Mouse (Mus musculus) kidney, embryonic 15.5 days (tissue): ENCODE results near the gene Xylt1. TPM values are rescaled to one million over a fixed set of nuclear protein-coding genes. Genes with fewer than 3 reads are reported as not detected.

Experiments
- ATAC-seq: fragments of 200-750 bp; cut with Nextera tagmentation; replicated peaks from 2 replicates; pipeline ENCODE4 v1.8.0; 2017; ENCODE audit warnings: moderate TSS enrichment; ENCODE audit not compliant: low FRiP score
- H3K27ac ChIP-seq: fragments of 300-500 bp; sonication (generic); 2 replicates; pipeline ENCODE4 v1.5.1; 2015; ENCODE audit warnings: mild to moderate bottlenecking, inconsistent platforms
- H3K27me3 ChIP-seq: fragments of 300-500 bp; sonication (generic); 2 replicates; pipeline ENCODE4 v1.6.1; 2015; ENCODE audit warnings: inconsistent platforms
- H3K36me3 ChIP-seq: fragments of 300-500 bp; sonication (generic); 2 replicates; pipeline ENCODE4 v1.6.1; 2015; ENCODE audit warnings: inconsistent platforms
- H3K4me1 ChIP-seq: fragments of 300-500 bp; sonication (generic); 2 replicates; pipeline ENCODE4 v1.6.1; 2015; ENCODE audit warnings: inconsistent platforms
- H3K4me2 ChIP-seq: fragments of 300-500 bp; sonication (generic); 2 replicates; pipeline ENCODE4 v1.6.1; 2015; ENCODE audit warnings: moderate library complexity, mild to moderate bottlenecking, inconsistent platforms
- H3K4me3 ChIP-seq: fragments of 300-500 bp; sonication (generic); replicated peaks from 2 replicates; pipeline ENCODE4 v1.5.1; 2015; ENCODE audit warnings: mild to moderate bottlenecking, inconsistent platforms
- H3K9ac ChIP-seq: fragments of 300-500 bp; sonication (generic); 2 replicates; pipeline ENCODE4 v1.6.1; 2015; ENCODE audit warnings: mild to moderate bottlenecking, inconsistent platforms
- H3K9me3 ChIP-seq: fragments of 300-500 bp; sonication (generic); replicated peaks from 2 replicates; pipeline ENCODE4 v1.6.1; 2016; ENCODE audit warnings: inconsistent platforms
- WGBS: fragments of 180-500 bp; shearing (Covaris S2); methylation state at CpG from one replicate; pipeline ENCODE4 v1.1.7; 2015; ENCODE audit warnings: mixed read lengths; 5-methylcytosine and 5-hydroxymethylcytosine counted together
- polyA plus RNA-seq: library from polyadenylated mRNA; unstranded; fragments of >200 nt; fragmentation: Nextera tagmentation; extraction: Ambion mirVana; gene quantifications from 2 replicates; pipeline ENCODE4 v1.2.1, GENCODE M21; 2015

Gene Xylt1
- polyA plus RNA-seq, 1 experiment from 2014 or later = 2.3 TPM

DNA sequence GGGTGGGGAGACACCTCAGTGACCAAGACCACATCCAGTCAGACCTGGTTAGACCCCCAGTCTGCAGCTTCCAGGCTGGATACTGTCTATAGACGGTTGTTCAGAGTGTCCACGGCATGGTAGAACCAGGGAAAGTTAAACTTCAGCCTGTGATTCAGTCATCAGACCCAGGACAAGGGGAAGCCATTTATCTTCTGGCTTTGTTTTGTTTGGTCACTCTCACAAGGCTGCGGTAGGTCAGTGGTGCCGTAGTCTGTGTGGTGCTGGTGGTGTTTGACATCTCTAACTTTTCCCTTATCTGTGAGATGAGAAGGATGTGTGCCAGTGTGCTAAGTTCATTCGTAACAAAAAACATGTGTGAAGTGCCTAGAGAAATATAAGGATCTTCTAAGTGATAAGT is 152.4 kb downstream of the Xylt1 start:
- peak; percentile 73 for ATAC-seq
- no peaks in the 10 kb centered on the region for H3K27me3 ChIP-seq
- no peaks in the 10 kb centered on the region for H3K36me3 ChIP-seq
- H3K4me2 ChIP-seq = no peak overlapping the region
- H3K27ac ChIP-seq = peak overlapping the region; percentile 71
- WGBS = 9% methylated on average over 5 of the region's 5 CpGs
- no peak overlapping the region for H3K4me3 ChIP-seq
- no peak overlapping the region for H3K9ac ChIP-seq
- no peaks in the 10 kb centered on the region for H3K9me3 ChIP-seq
- peaks cover 21% of the 10 kb centered on the region for H3K4me1 ChIP-seq

DNA sequence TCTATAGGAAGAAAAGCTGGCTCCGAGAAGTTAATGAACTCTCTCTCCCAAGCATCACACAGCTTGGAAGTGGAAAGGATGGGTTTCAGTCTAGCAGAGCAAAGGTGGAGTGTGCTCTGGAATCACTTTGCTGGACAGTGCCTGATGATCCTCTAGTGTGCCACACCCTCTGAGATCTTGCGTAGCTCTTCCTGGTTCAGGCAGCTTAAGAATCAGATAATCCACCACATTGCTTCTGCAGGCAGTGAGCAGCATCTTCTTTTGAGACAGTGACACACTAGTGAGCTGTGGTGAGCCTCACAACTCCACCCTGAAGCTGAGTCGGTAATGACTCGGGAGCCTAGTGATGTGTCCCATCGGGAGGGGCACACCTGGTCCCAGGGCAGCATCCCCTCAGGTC is 159.2 kb downstream of the Xylt1 start:
- no peaks in the 10 kb centered on the region for H3K27me3 ChIP-seq
- H3K4me1 ChIP-seq = peaks cover 31% of the 10 kb centered on the region
- no peak overlapping the region for H3K4me2 ChIP-seq
- peak overlapping the region; percentile 23; the same call in 1 of the 2 replicates for H3K27ac ChIP-seq
- no peak overlapping the region for H3K4me3 ChIP-seq
- no peaks in the 10 kb centered on the region for H3K9me3 ChIP-seq
- ATAC-seq = no peak
- WGBS = 38% methylated on average over 5 of the region's 5 CpGs
- H3K36me3 ChIP-seq = no peaks in the 10 kb centered on the region
- no peak overlapping the region for H3K9ac ChIP-seq

DNA sequence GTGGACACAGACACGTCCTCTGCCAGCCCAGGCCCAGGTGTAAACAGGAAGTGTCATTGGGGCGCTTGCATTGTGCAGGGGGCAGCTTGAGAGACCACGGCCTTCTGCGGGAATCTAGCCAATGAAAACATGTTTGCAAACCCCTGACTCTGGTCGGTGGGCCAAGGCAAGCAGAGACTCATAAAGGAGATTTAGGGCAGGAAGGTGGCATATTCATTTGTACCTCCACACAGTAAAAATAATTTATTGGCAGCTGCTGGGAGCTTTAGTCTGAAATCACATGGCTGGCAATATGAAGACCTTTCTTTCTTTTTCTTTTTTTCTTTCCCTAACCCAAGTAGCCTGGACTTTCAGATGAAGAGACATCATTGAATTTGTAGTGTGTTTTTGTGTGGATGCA is 159.6 kb downstream of the Xylt1 start:
- H3K9ac ChIP-seq = no peak overlapping the region
- no peak overlapping the region for H3K4me3 ChIP-seq
- H3K36me3 ChIP-seq = no peaks in the 10 kb centered on the region
- peak overlapping the region; percentile 23; the same call in 1 of the 2 replicates for H3K27ac ChIP-seq
- no peak for ATAC-seq
- no peak overlapping the region for H3K4me2 ChIP-seq
- no peaks in the 10 kb centered on the region for H3K9me3 ChIP-seq
- WGBS = 10% methylated on average over 5 of the region's 5 CpGs
- H3K4me1 ChIP-seq = peaks cover 31% of the 10 kb centered on the region
- no peaks in the 10 kb centered on the region for H3K27me3 ChIP-seq

- Histone ChIP-seq H3K9me3 (no peaks in the 10 kb centered on the region), H3K36me3 (no peaks in the 10 kb centered on the region), H3K27me3 (no peaks in the 10 kb centered on the region), H3K4me3 (no peak overlapping the region), H3K4me1 (peaks cover 31% of the 10 kb centered on the region), H3K9ac (no peak overlapping the region), H3K4me2 (no peak overlapping the region), H3K27ac (no peak overlapping the region)
- 6% methylated on average over 1 of the region's 1 CpGs for WGBS
- ATAC-seq = peak; percentile 50
Measured at GRCm38 (mm10) chr7:117541056-117541455, 160.3 kb downstream of the Xylt1 start.

DNA sequence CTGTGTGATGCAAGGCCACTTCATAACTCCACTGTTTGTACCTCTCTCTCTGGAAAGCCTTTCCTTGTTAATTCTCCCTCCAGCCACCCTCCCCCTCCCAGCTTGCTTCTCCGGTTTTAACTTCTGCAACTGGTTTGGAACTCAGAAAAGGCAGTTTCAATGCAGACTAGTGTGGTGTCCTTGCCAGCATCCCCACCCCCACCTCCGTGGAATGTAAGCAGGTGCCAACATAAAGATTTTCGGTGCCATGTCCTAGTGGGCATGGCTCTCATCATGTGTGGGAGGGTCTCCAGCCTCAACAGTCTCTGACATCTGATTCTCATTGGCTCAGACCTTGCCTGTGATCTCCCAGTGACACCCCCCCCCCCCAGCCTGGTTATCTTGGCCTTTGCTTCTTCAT is 160.9 kb downstream of the Xylt1 start:
- Histone ChIP-seq H3K27ac (0 out of 2 replicates have a peak overlapping the region, but pooled peaks have one; percentile 20), H3K36me3 (no peaks in the 10 kb centered on the region), H3K4me3 (no peak overlapping the region), H3K9me3 (no peaks in the 10 kb centered on the region), H3K27me3 (no peaks in the 10 kb centered on the region), H3K9ac (no peak overlapping the region), H3K4me2 (no peak overlapping the region), H3K4me1 (peaks cover 31% of the 10 kb centered on the region)
- ATAC-seq = no peak
- 47% methylated on average over 3 of the region's 3 CpGs for WGBS

DNA sequence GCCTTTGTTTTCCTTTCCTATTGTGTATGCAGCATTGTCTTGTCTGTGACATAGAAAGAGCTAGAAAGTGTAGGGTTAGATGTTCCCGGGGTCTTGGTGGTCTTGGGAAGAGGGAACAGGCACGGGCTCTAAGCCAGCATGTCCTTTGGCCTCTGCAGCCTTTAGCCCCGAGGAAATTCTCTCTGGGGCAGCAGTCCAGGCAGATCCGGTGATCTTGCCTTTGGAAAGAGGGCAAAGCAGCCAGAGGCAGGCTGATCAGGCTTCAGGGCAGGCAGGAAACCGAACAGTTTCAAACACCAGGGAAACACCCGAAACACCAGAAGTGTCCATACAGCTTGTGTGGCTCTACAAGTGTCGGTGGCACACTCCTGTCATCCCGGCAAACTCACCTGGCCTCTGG is 162.3 kb downstream of the Xylt1 start:
- Histone ChIP-seq H3K4me2 (no peak overlapping the region), H3K4me3 (no peak overlapping the region), H3K4me1 (peaks cover 36% of the 10 kb centered on the region), H3K9ac (no peak overlapping the region), H3K27ac (0 out of 2 replicates have a peak overlapping the region, but pooled peaks have one; percentile 37), H3K27me3 (no peaks in the 10 kb centered on the region), H3K36me3 (no peaks in the 10 kb centered on the region), H3K9me3 (no peaks in the 10 kb centered on the region)
- 49% methylated on average over 8 of the region's 8 CpGs for WGBS
- ATAC-seq = no peak

DNA sequence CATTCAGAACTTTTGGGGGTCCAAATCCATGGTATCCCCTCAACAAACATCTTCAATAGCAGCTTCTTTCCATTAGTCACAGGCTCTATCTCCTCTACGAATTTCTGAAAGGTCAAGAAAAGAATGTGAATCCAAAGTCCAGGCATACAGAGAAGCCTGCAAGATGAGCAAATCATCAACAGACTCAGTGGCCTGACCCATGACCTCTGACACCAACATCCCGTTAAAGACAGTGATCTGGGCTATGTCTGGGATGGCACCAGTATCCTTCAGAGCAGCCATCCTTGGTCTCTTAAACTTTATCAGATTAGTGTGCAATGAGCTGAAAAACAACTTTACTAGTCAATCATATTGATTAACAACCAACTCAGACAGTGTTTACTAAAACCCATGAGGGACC is 163.3 kb downstream of the Xylt1 start:
- Histone ChIP-seq H3K4me3 (no peak overlapping the region), H3K36me3 (no peaks in the 10 kb centered on the region), H3K27me3 (no peaks in the 10 kb centered on the region), H3K9me3 (no peaks in the 10 kb centered on the region), H3K4me2 (no peak overlapping the region), H3K27ac (no peak overlapping the region), H3K9ac (no peak overlapping the region), H3K4me1 (peaks cover 36% of the 10 kb centered on the region)
- ATAC-seq = no peak
- 33% methylated on average over 2 of the region's 2 CpGs for WGBS

DNA sequence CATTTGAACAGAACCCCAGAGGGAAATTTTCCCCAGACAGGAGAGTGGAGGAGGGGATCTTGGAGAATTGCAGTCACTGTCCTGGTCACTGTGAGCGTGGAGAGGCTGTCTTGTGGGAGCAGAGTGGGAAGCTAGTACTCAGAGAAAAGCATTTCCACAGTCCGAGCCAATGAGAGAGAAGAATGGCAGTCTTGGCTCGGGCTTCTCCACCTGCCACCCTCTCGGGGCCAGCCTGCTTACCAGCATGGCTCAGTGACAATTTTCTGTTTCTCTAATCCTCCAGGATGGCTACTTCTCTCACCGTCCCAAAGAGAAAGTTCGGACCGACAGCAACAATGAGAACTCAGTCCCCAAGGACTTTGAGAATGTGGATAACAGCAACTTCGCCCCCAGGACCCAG is 167.5 kb downstream of the Xylt1 start:
- Histone ChIP-seq H3K4me3 (no peak overlapping the region), H3K27me3 (no peaks in the 10 kb centered on the region), H3K27ac (no peak overlapping the region), H3K9ac (no peak overlapping the region), H3K36me3 (no peaks in the 10 kb centered on the region), H3K4me1 (peaks cover 38% of the 10 kb centered on the region), H3K4me2 (no peak overlapping the region), H3K9me3 (no peaks in the 10 kb centered on the region)
- WGBS = 82% methylated on average over 8 of the region's 8 CpGs
- ATAC-seq = no peak

GRCm38 (mm10) chr7:117550916-117551549 is 170.3 kb downstream of the Xylt1 start:
- WGBS = 52% methylated on average over 16 of the region's 16 CpGs
- no peak overlapping the region for H3K9ac ChIP-seq
- H3K27me3 ChIP-seq = no peaks in the 10 kb centered on the region
- no peak for ATAC-seq
- H3K36me3 ChIP-seq = no peaks in the 10 kb centered on the region
- H3K4me2 ChIP-seq = no peak overlapping the region
- H3K4me1 ChIP-seq = peaks cover 47% of the 10 kb centered on the region
- H3K27ac ChIP-seq = 0 out of 2 replicates have a peak overlapping the region, but pooled peaks have one; percentile 15
- H3K9me3 ChIP-seq = no peaks in the 10 kb centered on the region
- no peak overlapping the region for H3K4me3 ChIP-seq

GRCm38 (mm10) chr7:117553228-117553627 is 172.4 kb downstream of the Xylt1 start:
- Histone ChIP-seq H3K4me1 (peaks cover 56% of the 10 kb centered on the region), H3K4me3 (no peak overlapping the region), H3K27me3 (no peaks in the 10 kb centered on the region), H3K9me3 (no peaks in the 10 kb centered on the region), H3K4me2 (no peak overlapping the region), H3K27ac (0 out of 2 replicates have a peak overlapping the region, but pooled peaks have one; percentile 13), H3K9ac (no peak overlapping the region), H3K36me3 (no peaks in the 10 kb centered on the region)
- 0 out of 2 replicates have a peak, but pooled peaks have one; percentile 19 for ATAC-seq
- WGBS = 47% methylated on average over 12 of the region's 12 CpGs

DNA sequence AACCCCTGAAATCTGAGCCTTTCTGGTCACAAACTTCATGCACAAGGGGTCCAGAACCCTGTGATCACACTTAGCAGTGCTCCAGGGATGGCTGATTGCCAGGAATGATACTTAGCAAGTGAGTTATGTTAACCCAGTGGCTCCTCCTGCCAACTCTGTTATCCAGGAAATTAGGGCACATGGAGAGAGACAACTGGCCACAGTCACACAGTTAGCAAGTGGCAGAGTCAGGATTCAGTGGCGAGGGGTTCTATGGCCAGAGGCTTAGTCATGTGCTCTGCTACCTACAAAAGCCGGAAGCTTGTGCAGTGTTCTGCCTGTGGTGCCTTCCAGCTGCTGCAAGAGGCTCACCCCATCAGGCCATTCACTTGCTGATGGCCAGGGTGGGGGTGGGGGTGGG is 175.0 kb downstream of the Xylt1 start:
- Histone ChIP-seq H3K9ac (no peak overlapping the region), H3K36me3 (no peaks in the 10 kb centered on the region), H3K4me3 (no peak overlapping the region), H3K9me3 (no peaks in the 10 kb centered on the region), H3K27ac (no peak overlapping the region), H3K4me1 (peaks cover 48% of the 10 kb centered on the region), H3K27me3 (no peaks in the 10 kb centered on the region), H3K4me2 (no peak overlapping the region)
- ATAC-seq = peak; percentile 78
- WGBS = 20% methylated on average over 2 of the region's 2 CpGs

DNA sequence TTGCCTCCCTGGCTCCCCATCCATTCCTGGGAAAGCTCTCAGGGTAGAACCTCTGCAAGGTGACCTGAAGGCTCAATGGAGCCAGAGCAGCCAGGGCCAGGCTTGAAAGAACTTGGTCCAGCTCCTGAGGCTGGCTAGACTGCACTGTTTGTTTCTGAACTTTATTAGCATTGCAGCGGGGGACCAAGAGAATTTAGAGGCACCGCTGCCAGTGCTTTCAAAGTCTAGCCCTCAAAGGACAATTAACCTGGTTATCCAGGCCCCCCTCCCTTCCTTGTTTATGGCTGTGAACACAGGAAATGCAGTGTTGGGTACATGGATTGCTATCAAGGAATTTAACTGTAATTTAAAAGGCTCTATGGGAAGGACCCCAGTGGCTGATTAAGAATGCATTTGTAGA is 177.4 kb downstream of the Xylt1 start:
- WGBS = 51% methylated on average over 2 of the region's 2 CpGs
- Histone ChIP-seq H3K9me3 (no peaks in the 10 kb centered on the region), H3K36me3 (no peaks in the 10 kb centered on the region)

DNA sequence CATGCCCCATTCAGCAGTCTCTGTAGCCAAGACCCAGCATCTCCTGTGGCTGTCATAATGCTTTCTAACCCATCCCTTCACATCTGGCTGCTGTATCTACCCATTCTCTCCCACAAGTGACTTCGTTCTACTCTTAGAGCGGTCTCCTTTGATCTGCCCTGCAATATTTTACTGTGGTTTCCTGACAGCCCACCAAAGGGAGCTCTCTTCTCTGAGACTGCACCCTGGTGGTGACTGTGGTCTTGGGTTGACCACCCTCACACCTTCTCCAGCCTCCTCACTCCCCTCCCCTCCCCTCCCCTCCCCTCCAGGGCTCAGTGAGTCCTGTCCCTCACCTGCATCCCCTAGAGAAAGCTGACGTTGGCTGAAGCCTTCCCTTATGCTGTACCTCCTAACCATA is 178.3 kb downstream of the Xylt1 start:
- Histone ChIP-seq H3K9me3 (no peaks in the 10 kb centered on the region), H3K9ac (no peak overlapping the region)
- ATAC-seq = no peak

More for the DNA sequence above, 177.4 kb downstream of the Xylt1 start:
- peak overlapping the region; percentile 29; the same call in 1 of the 2 replicates for H3K27ac ChIP-seq
- no peak overlapping the region for H3K4me2 ChIP-seq
- no peak for ATAC-seq
- H3K9ac ChIP-seq = no peak overlapping the region
- H3K4me3 ChIP-seq = no peak overlapping the region
- peaks cover 31% of the 10 kb centered on the region for H3K4me1 ChIP-seq
- H3K27me3 ChIP-seq = no peaks in the 10 kb centered on the region

More for the DNA sequence above, 178.3 kb downstream of the Xylt1 start:
- 60% methylated on average over 3 of the region's 3 CpGs for WGBS
- peaks cover 26% of the 10 kb centered on the region for H3K4me1 ChIP-seq
- no peaks in the 10 kb centered on the region for H3K27me3 ChIP-seq
- H3K27ac ChIP-seq = no peak overlapping the region
- no peaks in the 10 kb centered on the region for H3K36me3 ChIP-seq
- H3K4me3 ChIP-seq = no peak overlapping the region
- no peak overlapping the region for H3K4me2 ChIP-seq
